Mouse (Mus musculus): ENCODE measurements at regions not wholly inside any gene's neighbourhood (a gene's known extent, or its start where the extent isn't known, plus 50 kb on each side); places are given as distances from the start of the nearest gene placed in this dataset.

- DNase-seq (ENCODE audit: low spot score): no peak
Observed at GRCm38 (mm10) chrX:11654976-11655375, 327.4 kb downstream of the H2al1j start.

GRCm38 (mm10) chrX:11655466-11655865 is 327.8 kb downstream of the H2al1j start:
- no peak for DNase-seq (ENCODE audit: low spot score)

DNA sequence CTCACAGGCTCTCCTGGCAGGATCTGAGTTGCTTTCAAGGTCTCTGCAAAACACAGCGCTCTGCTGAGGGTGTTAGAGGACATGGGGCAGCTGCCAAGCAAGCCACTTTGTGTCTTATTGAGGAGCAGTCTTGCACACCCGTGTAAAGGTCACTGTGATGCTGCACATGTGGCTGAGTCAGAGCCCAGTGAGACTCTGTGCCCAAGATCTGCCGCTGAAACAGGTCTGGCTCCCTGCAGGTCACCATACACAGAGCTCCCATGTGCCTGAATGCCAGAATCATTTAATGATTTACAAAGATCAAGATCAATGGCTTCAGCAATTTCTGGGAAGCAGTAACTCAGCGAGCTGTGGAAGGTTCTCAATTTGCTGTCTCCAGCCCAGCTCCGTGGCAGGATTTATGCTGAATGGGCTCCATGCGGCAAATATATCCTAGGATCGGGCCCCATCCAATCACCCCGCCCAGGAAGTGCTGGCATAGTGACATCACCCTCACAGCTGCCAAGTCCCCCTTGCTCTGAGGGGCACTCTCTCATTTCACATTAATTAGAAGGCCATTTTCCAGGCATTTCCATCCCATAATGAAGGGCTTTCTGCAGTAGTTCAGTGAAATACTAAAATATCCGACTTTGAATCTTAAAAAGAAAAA is 330.1 kb downstream of the H2al1j start:
- no peak for DNase-seq (ENCODE audit: low spot score)

- peak; percentile 48 for DNase-seq (ENCODE audit: low spot score)
Observed at GRCm38 (mm10) chrX:11663187-11663829, 335.7 kb downstream of the H2al1j start.

- DNase-seq (ENCODE audit: low spot score): peak; percentile 79
Observed at GRCm38 (mm10) chrX:11664330-11665061, 336.9 kb downstream of the H2al1j start.

GRCm38 (mm10) chrX:11665077-11665974 is 337.7 kb downstream of the H2al1j start:
- DNase-seq (ENCODE audit: low spot score): peak; percentile 28

DNA sequence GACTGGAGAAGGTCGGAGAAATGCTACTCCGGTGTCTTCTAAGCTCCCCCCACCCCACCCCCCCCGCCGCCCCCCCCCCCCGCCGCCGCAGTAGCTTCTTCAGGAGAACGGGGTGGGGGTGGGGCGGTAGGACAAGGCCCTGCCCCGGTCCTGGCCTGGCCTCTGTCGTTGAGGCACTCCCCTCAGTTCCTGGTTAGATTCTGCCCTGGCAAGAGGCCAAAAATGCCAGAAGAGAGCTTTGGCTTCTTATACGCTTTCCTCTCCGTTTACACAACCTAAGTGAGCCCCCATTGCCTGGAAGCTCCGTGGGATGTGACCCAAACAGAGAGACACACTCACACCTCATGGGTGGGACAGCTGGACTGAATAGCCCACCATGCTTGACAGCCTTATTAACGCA is 338.9 kb downstream of the H2al1j start:
- peak; percentile 22 for DNase-seq (ENCODE audit: low spot score)

- DNase-seq (ENCODE audit: low spot score): no peak
Observed at GRCm38 (mm10) chrX:11671805-11672204, 344.2 kb downstream of the H2al1j start.

GRCm38 (mm10) chrX:11678086-11678485 is 350.5 kb downstream of the H2al1j start:
- no peak for DNase-seq (ENCODE audit: low spot score)

DNA sequence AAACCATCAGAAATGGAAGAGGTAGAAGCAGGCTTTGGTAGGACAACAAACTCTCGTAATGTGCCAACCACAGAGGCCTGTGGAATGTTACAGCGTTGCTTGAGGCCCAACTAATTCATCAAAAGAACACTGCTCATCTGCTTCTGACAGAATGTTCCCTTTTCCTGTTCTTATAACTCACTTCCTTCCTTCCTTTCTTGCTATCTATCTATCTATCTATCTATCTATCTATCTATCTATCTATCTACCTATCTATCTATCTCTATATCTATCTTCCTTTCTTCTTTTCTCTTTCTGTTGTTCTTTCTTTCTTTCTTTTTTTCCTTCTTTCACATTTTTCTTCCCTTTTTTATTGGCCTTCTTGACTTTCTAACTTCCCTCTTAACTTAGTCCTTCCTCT is 353.7 kb downstream of the H2al1j start:
- no peak for DNase-seq (ENCODE audit: low spot score)

- DNase-seq (ENCODE audit: low spot score): no peak
Observed at GRCm38 (mm10) chrX:11689989-11690405, 362.4 kb downstream of the H2al1j start.

- DNase-seq (ENCODE audit: low spot score): no peak
Observed at GRCm38 (mm10) chrX:11690446-11690845, 362.8 kb downstream of the H2al1j start.

DNA sequence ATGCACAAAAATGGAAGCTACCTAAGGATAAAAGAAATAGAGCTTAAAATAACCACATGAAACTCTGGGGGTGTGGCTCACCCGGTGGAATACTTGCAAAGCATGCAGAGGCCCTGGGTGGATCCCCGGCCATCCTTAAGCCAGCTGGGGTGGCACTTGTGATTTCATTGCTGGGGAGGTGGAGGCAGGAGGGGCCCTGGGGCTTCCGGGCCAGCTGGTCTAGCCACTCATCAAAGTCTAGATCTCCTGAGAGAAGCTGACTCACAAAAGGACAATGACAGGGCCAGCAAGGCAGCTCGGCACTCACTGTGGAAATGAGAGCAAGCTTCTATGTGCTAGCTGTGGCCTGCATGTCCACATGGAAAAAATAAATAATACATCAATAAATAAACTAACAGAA is 363.4 kb downstream of the H2al1j start:
- no peak for DNase-seq (ENCODE audit: low spot score)

DNA sequence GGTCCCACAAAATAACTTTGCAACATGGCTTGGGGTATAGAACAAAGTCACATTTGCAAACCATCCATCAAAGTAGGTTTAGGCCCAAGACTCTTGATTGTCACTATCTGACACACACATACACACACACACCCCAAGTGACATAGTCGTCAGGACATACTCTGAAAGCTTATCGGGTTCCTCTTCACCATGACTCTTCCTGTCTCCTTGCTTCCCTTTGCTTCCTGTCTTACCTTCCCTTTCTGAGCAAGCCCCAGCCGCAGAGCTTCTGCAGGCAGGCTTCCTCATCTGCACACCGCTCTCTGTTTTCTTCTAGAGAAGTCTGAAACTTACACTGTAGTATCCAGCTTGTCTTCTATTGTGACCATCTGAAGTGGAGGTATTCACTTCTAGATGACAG is 368.9 kb downstream of the H2al1j start:
- no peak for DNase-seq (ENCODE audit: low spot score)

- no peak for DNase-seq (ENCODE audit: low spot score)
Observed at GRCm38 (mm10) chrX:11701095-11701494, 373.5 kb downstream of the H2al1j start.

- no peak for DNase-seq (ENCODE audit: low spot score)
Observed at GRCm38 (mm10) chrX:11705851-11706557, 378.4 kb downstream of the H2al1j start.

- DNase-seq (ENCODE audit: low spot score): no peak
Observed at GRCm38 (mm10) chrX:11707330-11707729, 379.7 kb downstream of the H2al1j start.

- DNase-seq (ENCODE audit: low spot score): no peak
Observed at GRCm38 (mm10) chrX:11708325-11708724, 380.7 kb downstream of the H2al1j start.

GRCm38 (mm10) chrX:11709326-11709725 is 381.7 kb downstream of the H2al1j start:
- no peak for DNase-seq (ENCODE audit: low spot score)

- no peak for DNase-seq (ENCODE audit: low spot score)
Observed at GRCm38 (mm10) chrX:11713423-11713822, 385.8 kb downstream of the H2al1j start.

- no peak for DNase-seq (ENCODE audit: low spot score)
Observed at GRCm38 (mm10) chrX:11716773-11717172, 389.2 kb downstream of the H2al1j start.
